Mouse (Mus musculus) mouse embryonic stem cell (cell line): ENCODE data around the gene Ccp110.

Experiments
- in situ Hi-C, 2 experiments: fragments of 300-500 bp; cut with MboI; formaldehyde crosslinking; loops; 1 replicate in 1 of 2; 3 replicates in 1 of 2; pipeline ENCODE4 v1.14.3; 2019 to 2020; ENCODE audit warnings: low sequenced_read_pairs in 2 of 2, low pct_unique_long_range_greater_than_20kb in 1 of 2, mixed read lengths in 1 of 2; ENCODE audit not compliant: unreplicated experiment in 1 of 2

Ccp110 gene

GRCm38 (mm10) chr7:118714873-118715272, 2.5 kb downstream of the Ccp110 start:
- in situ Hi-C loops: no loop called here

DNA sequence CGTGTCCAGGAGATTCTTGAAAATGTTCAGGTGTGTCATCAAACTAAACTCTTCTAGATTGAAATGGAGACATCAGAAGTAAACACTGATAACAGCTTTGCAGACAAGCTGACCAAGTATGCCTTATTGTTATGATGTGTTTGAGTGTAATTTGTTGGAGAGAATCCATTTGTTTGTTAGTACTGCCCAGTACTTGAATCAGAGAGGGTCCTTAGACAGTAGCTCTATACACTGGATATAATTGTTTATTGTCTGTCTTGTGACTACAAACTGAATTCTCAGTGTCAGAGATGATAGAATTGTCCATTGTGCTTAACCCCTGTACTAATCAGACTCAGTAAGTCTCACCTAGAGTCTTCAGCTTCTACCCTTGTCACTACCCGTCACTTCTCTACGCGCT, 5.7 kb downstream of the Ccp110 start:
- in situ Hi-C loops: no loop called here

DNA sequence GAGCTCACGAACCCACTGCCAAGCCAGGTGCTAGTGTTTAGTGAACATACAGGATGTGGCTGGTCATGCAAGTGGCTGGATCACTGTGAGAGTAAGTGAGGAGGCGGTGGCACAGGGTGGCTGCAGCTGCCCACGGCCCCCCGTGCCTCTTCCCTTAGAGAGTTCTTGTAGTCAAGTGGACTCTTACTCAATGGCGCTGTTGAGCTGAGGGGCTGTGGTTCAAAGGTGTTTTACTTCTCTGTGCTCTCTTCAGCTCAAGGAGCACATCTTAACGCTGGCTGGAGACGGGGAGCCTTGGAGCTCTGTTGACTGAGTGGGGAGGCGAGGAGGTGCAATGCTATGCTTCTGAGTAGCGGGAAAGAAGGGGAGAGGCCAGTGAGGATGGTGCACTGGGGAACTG, 11.6 kb downstream of the Ccp110 start:
- in situ Hi-C loops: no loop called here

- in situ Hi-C loops: no loop called here
These were observed 13.1 kb downstream of the Ccp110 start for GRCm38 (mm10) chr7:118725459-118725858.

GRCm38 (mm10) chr7:118728846-118729587, 16.7 kb downstream of the Ccp110 start:
- in situ Hi-C loops: no loop called here

DNA sequence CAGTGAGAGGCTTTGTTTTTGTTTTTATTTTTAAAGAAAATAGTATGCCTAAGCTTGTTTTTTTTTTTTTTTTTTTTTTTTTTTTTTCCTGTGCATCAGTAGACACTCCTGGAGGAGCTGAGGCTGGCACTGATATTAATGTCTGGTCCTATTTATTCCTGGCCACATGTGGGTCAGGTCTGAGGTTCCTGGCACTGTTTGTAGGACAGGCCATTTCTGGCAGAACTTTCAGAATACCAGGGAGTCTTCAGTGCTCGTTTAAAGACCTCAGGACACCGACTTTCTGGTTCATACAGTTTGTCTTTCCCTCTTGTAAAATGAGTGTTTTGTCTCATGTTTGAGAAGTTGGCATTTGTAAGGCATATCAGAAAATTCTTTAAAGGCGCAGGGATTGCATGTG, 19.4 kb downstream of the Ccp110 start:
- in situ Hi-C loops: no loop called here

DNA sequence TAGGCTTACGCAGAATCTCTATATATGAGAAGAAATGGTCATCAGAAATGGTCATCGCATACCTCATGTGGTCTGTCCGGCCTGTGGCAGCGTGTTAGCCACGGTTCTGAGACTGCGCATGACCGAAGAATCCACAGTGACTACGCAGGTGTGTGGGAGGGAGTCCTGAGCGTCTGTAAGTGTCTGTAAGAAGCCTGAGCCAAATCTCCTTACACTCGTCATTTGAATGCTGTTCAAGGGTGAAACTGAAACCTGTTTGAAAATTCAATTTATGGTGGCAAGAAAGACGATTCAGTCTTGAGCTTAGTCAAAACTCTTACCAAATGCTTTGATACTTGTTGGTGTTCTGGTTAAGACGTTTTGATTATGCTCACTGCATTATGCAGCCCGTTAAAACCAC, 20.9 kb downstream of the Ccp110 start:
- in situ Hi-C loops: no loop called here

GRCm38 (mm10) chr7:118738730-118739129, 26.4 kb downstream of the Ccp110 start:
- in situ Hi-C loops: no loop called here

GRCm38 (mm10) chr7:118739975-118740531, 27.7 kb downstream of the Ccp110 start, which contains the start of gene Vps35l:
Gene Vps35l (plus strand): TSS chr7:118740226.
- in situ Hi-C loops: no loop called here

DNA sequence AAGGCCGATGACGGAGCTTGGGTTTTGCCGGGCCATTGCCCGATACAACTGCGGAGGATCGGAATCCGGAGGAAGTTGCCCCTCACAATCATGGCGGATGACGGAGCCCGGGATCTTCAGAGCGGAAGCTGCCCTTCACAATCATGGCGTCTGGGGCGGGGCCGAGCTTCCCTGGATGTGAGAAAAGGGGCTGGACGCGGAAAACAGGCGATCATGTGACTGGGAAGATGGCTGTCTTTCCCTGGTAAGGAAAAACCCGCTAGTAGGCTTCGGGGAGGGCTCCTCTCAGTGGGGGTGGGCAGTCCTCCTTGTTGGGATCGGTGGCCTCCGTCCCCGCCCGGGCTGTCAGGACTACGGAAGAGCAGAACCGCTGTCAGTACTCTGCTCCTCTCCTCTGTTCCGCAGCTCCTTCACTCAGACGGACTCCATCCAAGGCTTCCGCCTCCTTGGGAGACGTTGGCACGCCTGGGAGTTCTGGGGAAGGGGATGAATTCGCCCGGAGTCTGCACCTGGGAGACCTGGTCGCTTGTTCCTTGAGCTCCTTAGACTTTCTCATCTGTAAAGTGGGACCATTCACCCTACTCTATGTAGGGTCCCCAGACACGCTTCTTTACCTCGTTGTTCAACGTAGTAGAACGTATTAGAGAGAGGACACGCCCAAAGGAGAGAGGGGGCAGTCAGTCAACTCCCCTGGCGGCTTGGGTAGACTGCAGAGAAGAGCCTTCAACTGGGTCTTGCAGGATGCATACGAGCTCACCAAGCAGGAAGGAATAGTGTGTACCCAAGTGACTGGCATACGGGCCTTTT, 28.4 kb downstream of the Ccp110 start:
- in situ Hi-C loops: no loop called here

GRCm38 (mm10) chr7:118742278-118742677, 29.9 kb downstream of the Ccp110 start:
- in situ Hi-C loops: no loop called here

DNA sequence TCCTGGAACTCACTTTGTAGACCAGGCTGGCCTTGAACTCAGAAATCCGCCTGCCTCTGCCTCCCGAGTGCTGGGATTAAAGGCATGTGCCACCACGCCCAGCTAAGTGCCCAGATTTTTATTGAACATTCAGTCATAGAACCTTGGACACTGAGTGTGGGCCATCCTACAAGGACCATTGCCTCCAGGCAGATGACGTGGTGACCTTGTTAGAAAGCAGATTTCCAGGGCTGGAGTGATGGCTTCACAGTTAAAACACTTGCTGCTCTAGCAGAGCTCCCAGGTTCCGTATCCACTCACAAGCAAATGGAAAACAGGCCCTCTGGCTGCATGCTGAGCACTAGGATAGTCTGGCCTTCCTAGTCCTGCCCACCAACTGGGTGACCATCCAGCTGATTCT, 32.4 kb downstream of the Ccp110 start:
- in situ Hi-C loops: no loop called here

GRCm38 (mm10) chr7:118747891-118748672, 35.7 kb downstream of the Ccp110 start:
- in situ Hi-C loops: no loop called here

- in situ Hi-C loops: loop anchor here in 1 of 2 experiments (10.0 kb wide), 1 partner anchor 245 kb away; the partner anchor contains the start of gene Gprc5b
These were observed 37.4 kb downstream of the Ccp110 start for GRCm38 (mm10) chr7:118749706-118750105.

- in situ Hi-C loops: loop anchor here in 1 of 2 experiments (10.0 kb wide), 1 partner anchor 243 kb away; the partner anchor contains the start of gene Gprc5b
These were observed 39.3 kb downstream of the Ccp110 start for GRCm38 (mm10) chr7:118751625-118752024.

DNA sequence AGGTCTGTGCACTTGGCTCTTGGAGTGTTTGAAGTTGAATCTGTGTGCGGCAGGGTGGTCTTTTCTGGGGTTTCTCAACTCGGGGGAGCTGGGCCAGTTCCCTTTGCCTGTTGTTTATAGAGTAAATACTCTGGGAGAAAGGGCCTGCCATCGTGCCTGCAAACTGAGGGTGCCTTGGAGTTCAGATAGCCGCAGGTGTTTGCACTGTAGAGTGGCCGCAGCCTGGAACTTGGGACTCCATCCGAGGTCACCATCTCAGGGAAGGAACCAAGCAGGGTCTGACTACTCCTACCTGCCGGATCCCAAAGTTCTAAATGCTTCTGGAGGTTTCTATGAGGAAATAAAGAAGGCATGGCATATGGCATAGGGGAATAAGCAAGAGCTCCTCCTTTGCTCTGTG, 43.4 kb downstream of the Ccp110 start:
- in situ Hi-C loops: loop anchor here in 1 of 2 experiments (10.0 kb wide), 1 partner anchor 239 kb away; the partner anchor contains the start of gene Gprc5b

GRCm38 (mm10) chr7:118756490-118757265, 44.3 kb downstream of the Ccp110 start:
- in situ Hi-C loops: loop anchor here in 1 of 2 experiments (10.0 kb wide), 1 partner anchor 238 kb away; the partner anchor contains the start of gene Gprc5b

DNA sequence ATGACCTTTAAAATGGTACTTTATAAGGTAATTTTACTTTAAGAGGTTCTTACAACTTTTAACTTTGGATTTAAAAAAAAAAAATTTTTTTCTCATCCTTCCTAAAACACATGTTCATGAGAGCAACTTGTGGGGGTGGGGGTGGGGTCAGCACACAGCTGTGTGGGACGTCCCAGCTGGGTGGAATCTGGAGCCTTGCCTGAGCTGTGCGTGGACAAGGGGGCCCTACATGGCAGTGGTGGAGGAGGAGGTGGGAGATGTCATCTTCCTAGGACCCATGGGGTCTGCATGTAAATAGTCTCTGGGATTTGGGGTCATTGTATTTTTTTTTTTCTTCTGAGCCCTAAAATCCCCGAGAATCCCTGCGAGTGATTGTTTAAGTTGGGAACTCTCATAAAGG, 46.0 kb downstream of the Ccp110 start:
- in situ Hi-C loops: loop anchor here in 1 of 2 experiments (10.0 kb wide), 1 partner anchor 236 kb away; the partner anchor contains the start of gene Gprc5b
